Mouse (Mus musculus) B cell, adult 2 months (primary cell): ENCODE measurements around the gene Scarb2.

Source experiments
- DNase-seq, 2 experiments: peaks; one replicate each; pipeline ENCODE4 v3.0.0; 2022

The Scarb2 gene

GRCm38 (mm10) chr5:92490779-92491178, 15.9 kb downstream of the Scarb2 start:
- peak in 1 of 2 experiments; percentile 13 for DNase-seq

GRCm38 (mm10) chr5:92490304-92490703, 16.3 kb downstream of the Scarb2 start:
- no peak for DNase-seq

GRCm38 (mm10) chr5:92489503-92489902, 17.1 kb downstream of the Scarb2 start:
- DNase-seq: no peak

- DNase-seq: no peak
Observed at GRCm38 (mm10) chr5:92488961-92489360, 17.7 kb downstream of the Scarb2 start.

GRCm38 (mm10) chr5:92488408-92488807, 18.2 kb downstream of the Scarb2 start:
- no peak for DNase-seq

GRCm38 (mm10) chr5:92486758-92487157, 19.9 kb downstream of the Scarb2 start:
- DNase-seq: no peak

GRCm38 (mm10) chr5:92484880-92485279, 21.8 kb downstream of the Scarb2 start:
- peak; percentile 12 to 15 for DNase-seq

- DNase-seq: no peak
Observed at GRCm38 (mm10) chr5:92472863-92473262, 33.8 kb downstream of the Scarb2 start.

GRCm38 (mm10) chr5:92471531-92471930, 35.1 kb downstream of the Scarb2 start:
- DNase-seq: no peak

- DNase-seq: no peak
Observed at GRCm38 (mm10) chr5:92469201-92470130, 37.2 kb downstream of the Scarb2 start.

GRCm38 (mm10) chr5:92468234-92468633, 38.4 kb downstream of the Scarb2 start:
- DNase-seq: no peak

GRCm38 (mm10) chr5:92467102-92467766, 39.4 kb downstream of the Scarb2 start:
- no peak for DNase-seq

GRCm38 (mm10) chr5:92465511-92465910, 41.1 kb downstream of the Scarb2 start:
- DNase-seq: no peak

GRCm38 (mm10) chr5:92461321-92461720, 45.3 kb downstream of the Scarb2 start:
- peak; percentile 66 to 69 for DNase-seq

- DNase-seq: no peak
Observed at GRCm38 (mm10) chr5:92458726-92459125, 47.9 kb downstream of the Scarb2 start.

- no peak for DNase-seq
Observed at GRCm38 (mm10) chr5:92457410-92457809, 49.2 kb downstream of the Scarb2 start.

GRCm38 (mm10) chr5:92452876-92453275, 53.8 kb downstream of the Scarb2 start:
- peak; percentile 7 to 19 for DNase-seq

GRCm38 (mm10) chr5:92446736-92447135, 59.9 kb downstream of the Scarb2 start:
- DNase-seq: no peak

- DNase-seq: no peak
Observed at GRCm38 (mm10) chr5:92445016-92445415, 61.6 kb downstream of the Scarb2 start.

- no peak for DNase-seq
Observed at GRCm38 (mm10) chr5:92442914-92443313, 63.7 kb downstream of the Scarb2 start.

GRCm38 (mm10) chr5:92441494-92441893, 65.1 kb downstream of the Scarb2 start:
- no peak for DNase-seq

GRCm38 (mm10) chr5:92438540-92438939, 68.1 kb downstream of the Scarb2 start:
- DNase-seq: no peak

GRCm38 (mm10) chr5:92435025-92435584, 71.5 kb downstream of the Scarb2 start, which contains the start of gene Nup54:
TSS of gene Nup54 (minus strand) at chr5:92435219.
- DNase-seq: peak; percentile 99

GRCm38 (mm10) chr5:92434571-92434985, 72.1 kb downstream of the Scarb2 start:
- DNase-seq: no peak
